Mouse (Mus musculus): ENCODE measurements around the gene Dlgap1.

Gene Dlgap1

GRCm38 (mm10) chr17:70734728-70735127 lies 765.9 kb downstream of the Dlgap1 start:
- no peak for DNase-seq (ENCODE audit: low spot score)

- DNase-seq (ENCODE audit: low spot score): no peak
Observed at GRCm38 (mm10) chr17:70735396-70735795, 766.5 kb downstream of the Dlgap1 start.

DNA sequence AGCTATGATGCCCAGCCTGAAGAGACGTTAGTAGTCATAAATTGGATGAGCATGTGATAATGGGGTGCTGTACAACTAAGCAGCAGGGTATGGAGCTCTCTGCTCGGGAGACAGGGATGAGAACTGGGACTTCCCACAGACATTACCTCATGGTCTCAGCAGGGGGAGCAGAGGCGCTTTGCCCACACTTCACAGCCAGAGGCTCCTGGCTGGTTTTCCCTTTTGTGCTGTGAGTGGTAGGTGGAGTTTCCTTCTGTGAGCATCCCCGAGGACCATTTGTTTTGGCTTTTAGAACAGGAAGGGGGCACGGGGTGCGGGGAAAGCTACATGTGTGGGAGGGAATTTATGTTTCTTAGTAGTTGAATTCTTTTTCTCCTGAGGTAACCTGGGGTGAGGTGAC lies 768.6 kb downstream of the Dlgap1 start:
- peak; percentile 90 for DNase-seq (ENCODE audit: low spot score)

- peak; percentile 98 for DNase-seq (ENCODE audit: low spot score)
Observed at GRCm38 (mm10) chr17:70738168-70738854, 769.4 kb downstream of the Dlgap1 start.

GRCm38 (mm10) chr17:70739346-70739745 lies 770.5 kb downstream of the Dlgap1 start:
- peak; percentile 86 for DNase-seq (ENCODE audit: low spot score)

- no peak for DNase-seq (ENCODE audit: low spot score)
Observed at GRCm38 (mm10) chr17:70741696-70742095, 772.8 kb downstream of the Dlgap1 start.

- no peak for DNase-seq (ENCODE audit: low spot score)
Observed at GRCm38 (mm10) chr17:70744570-70745153, 775.8 kb downstream of the Dlgap1 start.

GRCm38 (mm10) chr17:70745385-70745784 lies 776.5 kb downstream of the Dlgap1 start:
- DNase-seq (ENCODE audit: low spot score): no peak

- DNase-seq (ENCODE audit: low spot score): peak; percentile 65
Observed at GRCm38 (mm10) chr17:70746379-70747079, 777.7 kb downstream of the Dlgap1 start.

DNA sequence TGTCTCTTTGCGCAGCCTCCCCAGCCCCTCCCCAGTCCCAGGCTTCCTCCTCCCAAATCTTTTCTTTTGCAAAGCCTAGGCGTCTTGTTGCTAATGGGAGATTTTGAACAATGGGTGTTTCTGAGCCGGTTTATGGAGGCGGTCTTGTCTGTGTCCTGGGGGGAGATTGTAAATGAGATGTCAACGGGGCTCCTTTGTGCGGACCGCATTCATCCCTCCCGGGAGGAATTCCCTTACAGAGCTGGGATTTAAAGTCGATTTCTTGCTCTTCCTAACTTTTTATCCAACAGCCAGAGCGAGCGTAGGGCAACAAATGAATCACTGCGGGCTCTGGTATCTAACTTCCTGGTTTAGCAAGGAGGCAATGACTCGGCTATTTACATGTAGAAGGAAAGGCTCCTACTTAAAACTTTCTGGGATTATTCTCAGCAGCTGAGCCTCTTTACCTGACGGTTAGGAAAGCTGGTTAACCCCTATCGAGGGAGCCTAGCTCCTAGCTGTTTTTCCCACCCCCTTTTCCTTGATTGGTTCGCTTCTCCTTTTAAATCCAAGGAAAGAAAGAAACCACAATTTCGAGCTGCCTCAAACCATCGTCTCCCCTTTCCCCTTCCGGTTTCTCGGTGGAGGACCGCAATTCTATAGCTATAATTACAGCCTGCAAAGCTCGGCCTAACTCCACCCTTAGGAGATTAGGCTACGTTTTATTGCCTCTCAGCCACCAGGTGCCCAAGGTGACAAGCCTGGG lies 779.0 kb downstream of the Dlgap1 start:
- peak; percentile 50 for DNase-seq (ENCODE audit: low spot score)

- DNase-seq (ENCODE audit: low spot score): no peak
Observed at GRCm38 (mm10) chr17:70748476-70748830, 779.6 kb downstream of the Dlgap1 start.

- no peak for DNase-seq (ENCODE audit: low spot score)
Observed at GRCm38 (mm10) chr17:70748964-70749650, 780.2 kb downstream of the Dlgap1 start.

DNA sequence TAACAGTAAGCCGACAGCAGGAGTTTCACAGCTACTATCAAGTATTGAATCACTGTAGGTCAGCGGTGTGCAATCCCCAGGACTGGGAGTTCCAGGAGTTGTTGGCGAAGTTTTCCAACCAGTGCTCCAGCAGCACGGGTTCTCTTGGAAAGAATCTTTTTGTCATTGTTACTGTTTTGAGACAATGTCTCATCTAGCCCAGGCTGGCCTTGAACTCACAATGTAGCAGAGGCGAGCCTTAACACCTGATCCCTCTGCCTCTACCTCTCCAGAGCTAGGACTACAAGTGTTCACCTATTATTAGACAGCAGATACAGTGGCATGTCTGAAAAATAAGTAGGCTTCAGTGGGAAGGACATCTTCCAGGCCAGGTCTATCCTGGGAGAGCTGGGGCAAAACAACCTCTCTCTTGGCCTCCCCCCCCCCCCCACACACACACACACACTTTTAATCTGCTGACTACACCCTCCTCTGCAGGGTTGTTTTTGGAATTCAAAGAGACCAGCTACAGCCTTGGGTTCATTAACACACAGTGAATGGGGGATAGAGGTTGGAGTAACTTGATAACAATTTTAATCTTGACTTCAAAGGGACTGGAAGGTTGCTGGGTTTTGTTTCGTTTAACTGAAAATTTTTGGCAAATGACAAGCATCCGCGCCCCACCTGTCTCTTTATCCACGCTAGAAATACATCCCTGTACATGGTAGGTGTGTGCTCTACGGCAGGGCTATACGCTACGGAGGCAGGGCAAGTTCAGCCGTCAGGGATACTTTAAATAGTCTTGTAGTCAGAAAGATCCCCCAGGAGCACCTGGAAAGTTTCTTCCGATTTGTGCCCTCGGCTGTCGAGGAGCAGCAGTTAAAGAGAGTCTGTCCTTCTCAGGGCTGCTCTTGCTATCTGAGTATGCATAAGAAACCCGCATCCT lies 781.6 kb downstream of the Dlgap1 start:
- no peak for DNase-seq (ENCODE audit: low spot score)

- peak; percentile 70 for DNase-seq (ENCODE audit: low spot score)
Observed at GRCm38 (mm10) chr17:70751161-70751651, 782.3 kb downstream of the Dlgap1 start.

DNA sequence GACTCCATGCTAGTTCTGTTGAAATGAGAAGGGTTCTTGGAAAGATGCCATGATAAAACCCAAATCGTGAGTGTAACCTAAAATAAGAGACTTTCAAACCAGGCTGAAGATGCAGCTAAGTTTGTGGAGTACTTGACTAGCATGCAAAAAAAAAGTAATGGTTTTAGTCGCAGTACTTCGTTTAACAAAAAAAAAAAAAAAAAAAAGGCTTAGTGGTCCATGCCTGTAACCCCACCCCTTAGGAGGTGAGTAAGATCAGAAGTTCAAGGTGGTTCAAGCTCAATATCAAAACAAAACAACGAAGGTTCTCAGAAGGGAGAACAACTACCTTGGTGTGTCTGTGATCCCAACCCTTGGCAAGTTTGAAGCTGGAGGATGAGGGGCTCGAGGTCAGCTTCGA lies 782.8 kb downstream of the Dlgap1 start:
- DNase-seq (ENCODE audit: low spot score): no peak

- DNase-seq (ENCODE audit: low spot score): no peak
Observed at GRCm38 (mm10) chr17:70753444-70754032, 784.7 kb downstream of the Dlgap1 start.

GRCm38 (mm10) chr17:70754041-70754440 lies 785.2 kb downstream of the Dlgap1 start:
- no peak for DNase-seq (ENCODE audit: low spot score)

DNA sequence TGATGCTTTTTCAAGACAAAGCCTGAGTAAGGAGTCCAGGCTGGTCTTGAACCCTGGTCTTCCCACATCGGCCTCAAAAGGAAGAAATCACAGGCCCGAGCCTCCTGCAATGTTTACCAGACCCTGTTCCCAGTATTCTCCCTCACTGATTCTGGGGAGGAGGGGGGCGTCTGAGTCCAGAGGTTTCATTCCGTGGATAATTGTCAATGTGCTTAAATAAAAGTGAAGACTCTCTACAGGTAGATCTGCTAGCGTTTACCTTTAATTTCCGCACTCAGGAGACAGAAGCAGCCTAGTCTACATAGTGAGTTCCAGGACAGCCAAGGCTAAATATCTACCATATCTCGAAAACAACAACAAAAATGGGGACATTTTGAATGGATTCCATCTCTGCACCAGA lies 785.8 kb downstream of the Dlgap1 start:
- peak; percentile 13 for DNase-seq (ENCODE audit: low spot score)

DNA sequence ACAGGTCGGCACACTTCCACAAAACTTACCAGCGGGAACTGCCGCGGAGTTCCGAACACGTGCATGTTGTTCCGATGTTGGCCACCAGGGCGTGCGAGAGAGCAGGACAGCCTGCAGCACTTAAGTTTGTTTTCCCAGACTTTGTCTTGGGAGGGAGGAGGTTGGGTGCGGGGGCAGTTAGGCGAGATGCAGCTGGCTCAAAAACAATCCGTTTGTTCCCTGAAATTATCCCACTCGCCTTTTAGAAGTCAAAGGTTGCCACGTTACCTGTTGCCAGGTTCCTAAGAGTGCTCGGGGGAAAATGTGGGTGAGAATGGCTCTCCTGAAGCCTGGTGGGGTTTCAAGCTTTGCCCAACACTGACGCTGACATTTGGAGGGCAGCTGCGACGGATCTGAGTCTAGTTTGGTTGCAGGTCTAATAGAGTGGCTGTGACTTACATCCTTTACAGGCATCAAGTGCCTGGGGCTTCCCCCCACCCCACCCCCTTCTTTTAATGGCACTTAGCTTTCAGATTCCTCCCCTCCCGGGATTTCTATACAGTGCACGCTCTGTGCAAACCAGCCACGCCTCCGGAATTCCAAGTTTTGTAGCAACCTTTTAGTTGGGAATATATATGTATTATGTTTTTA lies 786.3 kb downstream of the Dlgap1 start:
- peak; percentile 92 for DNase-seq (ENCODE audit: low spot score)
